Mouse (Mus musculus): ENCODE data around the gene Bnip2. TPM values are rescaled to one million over a fixed set of nuclear protein-coding genes. Genes with fewer than 3 reads are reported as not detected.

Bnip2 gene
- polyA plus RNA-seq, 1 experiment = 5.7 TPM

GRCm38 (mm10) chr9:70046255-70046654 is 57.0 kb downstream of the Bnip2 start:
- 24% methylated on average over 6 of the region's 6 CpGs for WGBS
- Histone ChIP-seq H3K27me3 (ENCODE audit: control insufficient read depth, insufficient read depth, low read length) (no peaks in the 10 kb centered on the region), H3K27ac (ENCODE audit: insufficient read depth, low read depth, low read length) (peak overlapping the region; percentile 73), H3K36me3 (ENCODE audit: control insufficient read depth, insufficient read depth, low read length) (no peaks in the 10 kb centered on the region), H3K4me3 (ENCODE audit: low read depth, low read length) (no peak overlapping the region), H3K4me1 (ENCODE audit: control insufficient read depth, insufficient read depth, insufficient read length, low read length) (peaks cover 50% of the 10 kb centered on the region)
- TF ChIP-seq POLR2A (IDR thresholded peaks at IDR 0.05; ENCODE audit: low read depth, low read length) = no peak
- TF ChIP-seq CTCF (IDR thresholded peaks at IDR 0.05; ENCODE audit: extremely low read depth, insufficient read length, insufficient replicate concordance, low read depth, low read length) = no peak

- TF ChIP-seq POLR2A (IDR thresholded peaks at IDR 0.05; ENCODE audit: low read depth, low read length) = no peak
- no peak for TF ChIP-seq CTCF (IDR thresholded peaks at IDR 0.05; ENCODE audit: extremely low read depth, insufficient read length, insufficient replicate concordance, low read depth, low read length)
- peaks cover 52% of the 10 kb centered on the region for H3K4me1 ChIP-seq (ENCODE audit: control insufficient read depth, insufficient read depth, insufficient read length, low read length)
- H3K36me3 ChIP-seq (ENCODE audit: control insufficient read depth, insufficient read depth, low read length) = no peaks in the 10 kb centered on the region
- H3K27ac ChIP-seq (ENCODE audit: insufficient read depth, low read depth, low read length) = peak overlapping the region; percentile 93
- H3K27me3 ChIP-seq (ENCODE audit: control insufficient read depth, insufficient read depth, low read length) = no peaks in the 10 kb centered on the region
- H3K4me3 ChIP-seq (ENCODE audit: low read depth, low read length) = no peak overlapping the region
- 22% methylated on average over 3 of the region's 3 CpGs for WGBS
These were observed 58.6 kb downstream of the Bnip2 start for GRCm38 (mm10) chr9:70047839-70048238.

- peaks cover 50% of the 10 kb centered on the region for H3K4me1 ChIP-seq (ENCODE audit: control insufficient read depth, insufficient read depth, insufficient read length, low read length)
- no peaks in the 10 kb centered on the region for H3K36me3 ChIP-seq (ENCODE audit: control insufficient read depth, insufficient read depth, low read length)
- H3K27me3 ChIP-seq (ENCODE audit: control insufficient read depth, insufficient read depth, low read length) = no peaks in the 10 kb centered on the region
- H3K27ac ChIP-seq (ENCODE audit: insufficient read depth, low read depth, low read length) = peak overlapping the region; percentile 93
- no peak overlapping the region for H3K4me3 ChIP-seq (ENCODE audit: low read depth, low read length)
- WGBS = 27% methylated on average over 5 of the region's 5 CpGs
- TF ChIP-seq POLR2A (IDR thresholded peaks at IDR 0.05; ENCODE audit: low read depth, low read length) (no peak), CTCF (IDR thresholded peaks at IDR 0.05; ENCODE audit: extremely low read depth, insufficient read length, insufficient replicate concordance, low read depth, low read length) (no peak)
These were observed 59.0 kb downstream of the Bnip2 start for GRCm38 (mm10) chr9:70048280-70048679.

- Histone ChIP-seq H3K4me3 (ENCODE audit: low read depth, low read length) (no peak overlapping the region), H3K4me1 (ENCODE audit: control insufficient read depth, insufficient read depth, insufficient read length, low read length) (peaks cover 50% of the 10 kb centered on the region), H3K27me3 (ENCODE audit: control insufficient read depth, insufficient read depth, low read length) (no peaks in the 10 kb centered on the region), H3K27ac (ENCODE audit: insufficient read depth, low read depth, low read length) (peak overlapping the region; percentile 93), H3K36me3 (ENCODE audit: control insufficient read depth, insufficient read depth, low read length) (no peaks in the 10 kb centered on the region)
- no peak for TF ChIP-seq POLR2A (IDR thresholded peaks at IDR 0.05; ENCODE audit: low read depth, low read length)
- TF ChIP-seq CTCF (IDR thresholded peaks at IDR 0.05; ENCODE audit: extremely low read depth, insufficient read length, insufficient replicate concordance, low read depth, low read length) = no peak
- 34% methylated on average over 6 of the region's 6 CpGs for WGBS
These were observed 59.6 kb downstream of the Bnip2 start for GRCm38 (mm10) chr9:70048751-70049415.

- peak overlapping the region; percentile 93; the same call in 1 of the 2 replicates for H3K27ac ChIP-seq (ENCODE audit: insufficient read depth, low read depth, low read length)
- no peaks in the 10 kb centered on the region for H3K27me3 ChIP-seq (ENCODE audit: control insufficient read depth, insufficient read depth, low read length)
- TF ChIP-seq CTCF (IDR thresholded peaks at IDR 0.05; ENCODE audit: extremely low read depth, insufficient read length, insufficient replicate concordance, low read depth, low read length) (no peak), POLR2A (IDR thresholded peaks at IDR 0.05; ENCODE audit: low read depth, low read length) (no peak)
- no peak overlapping the region for H3K4me3 ChIP-seq (ENCODE audit: low read depth, low read length)
- 60% methylated on average over 3 of the region's 3 CpGs for WGBS
- peaks cover 48% of the 10 kb centered on the region for H3K4me1 ChIP-seq (ENCODE audit: control insufficient read depth, insufficient read depth, insufficient read length, low read length)
- H3K36me3 ChIP-seq (ENCODE audit: control insufficient read depth, insufficient read depth, low read length) = no peaks in the 10 kb centered on the region
These were observed 60.1 kb downstream of the Bnip2 start for GRCm38 (mm10) chr9:70049416-70049783.

- TF ChIP-seq POLR2A (IDR thresholded peaks at IDR 0.05; ENCODE audit: low read depth, low read length) (no peak), CTCF (IDR thresholded peaks at IDR 0.05; ENCODE audit: extremely low read depth, insufficient read length, insufficient replicate concordance, low read depth, low read length) (no peak)
- no peaks in the 10 kb centered on the region for H3K36me3 ChIP-seq (ENCODE audit: control insufficient read depth, insufficient read depth, low read length)
- WGBS = 58% methylated on average over 8 of the region's 8 CpGs
- H3K27ac ChIP-seq (ENCODE audit: insufficient read depth, low read depth, low read length) = no peak overlapping the region
- H3K4me3 ChIP-seq (ENCODE audit: low read depth, low read length) = no peak overlapping the region
- no peaks in the 10 kb centered on the region for H3K27me3 ChIP-seq (ENCODE audit: control insufficient read depth, insufficient read depth, low read length)
- peaks cover 47% of the 10 kb centered on the region for H3K4me1 ChIP-seq (ENCODE audit: control insufficient read depth, insufficient read depth, insufficient read length, low read length)
These were observed 60.6 kb downstream of the Bnip2 start for GRCm38 (mm10) chr9:70049839-70050238.

GRCm38 (mm10) chr9:70052730-70053129 is 63.5 kb downstream of the Bnip2 start:
- Histone ChIP-seq H3K27ac (ENCODE audit: insufficient read depth, low read depth, low read length) (peak overlapping the region; percentile 34; the same call in 1 of the 2 replicates), H3K4me1 (ENCODE audit: control insufficient read depth, insufficient read depth, insufficient read length, low read length) (peaks cover 30% of the 10 kb centered on the region; the same call in 1 of the 2 replicates), H3K36me3 (ENCODE audit: control insufficient read depth, insufficient read depth, low read length) (no peaks in the 10 kb centered on the region), H3K4me3 (ENCODE audit: low read depth, low read length) (no peak overlapping the region), H3K27me3 (ENCODE audit: control insufficient read depth, insufficient read depth, low read length) (no peaks in the 10 kb centered on the region)
- TF ChIP-seq POLR2A (IDR thresholded peaks at IDR 0.05; ENCODE audit: low read depth, low read length) = no peak
- no peak for TF ChIP-seq CTCF (IDR thresholded peaks at IDR 0.05; ENCODE audit: extremely low read depth, insufficient read length, insufficient replicate concordance, low read depth, low read length)
- WGBS = 35% methylated on average over 3 of the region's 3 CpGs

Data from small intestine, adult 2 months (tissue).